Mouse (Mus musculus) myocyte (in vitro differentiated cells): ENCODE measurements around the gene Tmub1.

Source experiments
- POLR2AphosphoS2 ChIP-seq: IDR thresholded peaks from one replicate; pipeline ENCODE4 v1.6.1; 2011; ENCODE audit warnings: low read depth, control low read depth; ENCODE audit not compliant: insufficient read length
- TCF3 ChIP-seq: IDR thresholded peaks from one replicate; pipeline ENCODE4 v1.6.1; 2011; ENCODE audit warnings: low read depth, control low read depth; ENCODE audit not compliant: insufficient read length

GRCm38 (mm10) chr5:24445428-24446080 lies 2.1 kb downstream of the Tmub1 start:
- TF ChIP-seq TCF3 (no peak), POLR2AphosphoS2 (no peak)
